Mouse (Mus musculus): ENCODE data around the gene Nrf1. TPM values are rescaled to one million over a fixed set of nuclear protein-coding genes. Genes with fewer than 3 reads are reported as not detected.

The Nrf1 gene
- polyA plus RNA-seq, 1 experiment from 2014 or later = 17.3 TPM

DNA sequence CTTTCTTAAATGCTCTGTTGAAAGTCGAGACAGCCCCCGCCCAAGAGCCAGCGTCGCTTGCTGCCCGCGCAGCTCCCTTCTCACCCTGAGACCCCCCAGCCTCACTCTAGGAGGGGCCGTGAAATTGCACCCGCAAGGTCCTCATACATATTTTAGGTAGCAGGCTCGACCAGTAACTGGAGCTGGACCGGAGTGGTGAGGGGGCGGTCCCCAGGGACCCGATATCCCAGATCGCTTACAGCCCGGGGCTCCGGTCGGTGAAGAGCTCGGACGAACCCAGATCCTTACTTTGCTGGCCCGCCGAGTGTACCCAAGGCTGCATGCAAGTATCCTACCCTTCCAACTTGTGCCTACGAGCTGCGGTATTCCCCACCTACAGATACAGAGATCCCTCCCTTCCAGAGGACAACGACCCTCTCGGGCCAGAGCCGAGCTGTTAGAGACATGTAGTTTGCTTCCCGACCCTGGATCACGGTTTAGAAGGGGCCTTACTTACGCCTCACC is 128.2 kb downstream of the Nrf1 start:
- WGBS (ENCODE audit: insufficient replicate concordance) = 1% methylated on average over 28 of the region's 28 CpGs
- Histone ChIP-seq H3K4me1 (ENCODE audit: insufficient read depth) (peaks cover 36% of the 10 kb centered on the region), H3K4me3 (ENCODE audit: low read depth, low read length) (peak overlapping the region; percentile 20; the same call in 1 of the 2 replicates), H3K27ac (ENCODE audit: low read depth) (no peak overlapping the region), H3K27me3 (ENCODE audit: insufficient read depth, low read length) (peaks cover 100% of the 10 kb centered on the region), H3K9ac (replicated peaks) (no peak overlapping the region), H3K9me3 (ENCODE audit: low read length) (no peaks in the 10 kb centered on the region), H3K4me2 (ENCODE audit: low read depth, low read length) (peak overlapping the region; percentile 30), H3K36me3 (replicated peaks; ENCODE audit: insufficient read depth, low read length) (no peaks in the 10 kb centered on the region)
- no peak for TF ChIP-seq EP300 (IDR thresholded peaks at IDR 0.05; ENCODE audit: low read depth)
- TF ChIP-seq CTCF (IDR thresholded peaks at IDR 0.05; ENCODE audit: low read depth) = no peak
- ATAC-seq (no peak), DNase-seq (no peak)

- TF ChIP-seq CTCF (IDR thresholded peaks at IDR 0.05; ENCODE audit: low read depth) (no peak), EP300 (IDR thresholded peaks at IDR 0.05; ENCODE audit: low read depth) (no peak)
- Histone ChIP-seq H3K4me2 (ENCODE audit: low read depth, low read length) (no peak overlapping the region), H3K4me3 (ENCODE audit: low read depth, low read length) (0 out of 2 replicates have a peak overlapping the region, but pooled peaks have one; percentile 20), H3K27ac (ENCODE audit: low read depth) (no peak overlapping the region), H3K4me1 (ENCODE audit: insufficient read depth) (peaks cover 36% of the 10 kb centered on the region), H3K27me3 (ENCODE audit: insufficient read depth, low read length) (peaks cover 100% of the 10 kb centered on the region), H3K36me3 (replicated peaks; ENCODE audit: insufficient read depth, low read length) (no peaks in the 10 kb centered on the region), H3K9ac (replicated peaks) (no peak overlapping the region), H3K9me3 (ENCODE audit: low read length) (no peaks in the 10 kb centered on the region)
- no peak for ATAC-seq
- DNase-seq = no peak
- 2% methylated on average over 12 of the region's 12 CpGs for WGBS (ENCODE audit: insufficient replicate concordance)
Observed at GRCm38 (mm10) chr6:30176496-30176895, 128.7 kb downstream of the Nrf1 start.

DNA sequence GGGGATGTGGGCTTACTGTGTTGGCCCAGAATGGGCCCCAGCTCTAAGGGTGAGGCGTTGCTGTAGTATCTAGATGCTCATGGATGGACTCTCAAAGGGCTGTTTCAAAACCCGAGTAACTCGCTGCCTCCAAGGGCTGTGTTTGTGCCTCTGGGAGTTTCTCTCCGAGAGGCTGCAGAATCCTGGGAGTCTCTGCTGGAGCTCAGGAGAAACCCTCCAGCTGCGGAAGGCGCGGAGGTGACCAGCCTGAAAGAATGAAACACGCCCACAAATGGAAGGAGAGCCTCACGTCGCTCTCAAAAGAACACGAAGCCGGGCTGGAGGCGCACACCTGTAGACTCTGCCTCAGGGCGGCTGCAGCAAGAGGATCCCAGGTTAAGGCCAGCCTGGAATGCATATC is 129.5 kb downstream of the Nrf1 start:
- H3K4me3 ChIP-seq (ENCODE audit: low read depth, low read length) = no peak overlapping the region
- H3K4me1 ChIP-seq (ENCODE audit: insufficient read depth) = peaks cover 36% of the 10 kb centered on the region
- H3K9me3 ChIP-seq (ENCODE audit: low read length) = no peaks in the 10 kb centered on the region
- no peaks in the 10 kb centered on the region for H3K36me3 ChIP-seq (replicated peaks; ENCODE audit: insufficient read depth, low read length)
- H3K27me3 ChIP-seq (ENCODE audit: insufficient read depth, low read length) = peaks cover 99% of the 10 kb centered on the region
- H3K27ac ChIP-seq (ENCODE audit: low read depth) = no peak overlapping the region
- 5% methylated on average over 14 of the region's 14 CpGs for WGBS (ENCODE audit: insufficient replicate concordance)
- DNase-seq = no peak
- H3K9ac ChIP-seq (replicated peaks) = no peak overlapping the region
- TF ChIP-seq EP300 (IDR thresholded peaks at IDR 0.05; ENCODE audit: low read depth) = no peak
- no peak for TF ChIP-seq CTCF (IDR thresholded peaks at IDR 0.05; ENCODE audit: low read depth)
- no peak for ATAC-seq
- H3K4me2 ChIP-seq (ENCODE audit: low read depth, low read length) = no peak overlapping the region

DNA sequence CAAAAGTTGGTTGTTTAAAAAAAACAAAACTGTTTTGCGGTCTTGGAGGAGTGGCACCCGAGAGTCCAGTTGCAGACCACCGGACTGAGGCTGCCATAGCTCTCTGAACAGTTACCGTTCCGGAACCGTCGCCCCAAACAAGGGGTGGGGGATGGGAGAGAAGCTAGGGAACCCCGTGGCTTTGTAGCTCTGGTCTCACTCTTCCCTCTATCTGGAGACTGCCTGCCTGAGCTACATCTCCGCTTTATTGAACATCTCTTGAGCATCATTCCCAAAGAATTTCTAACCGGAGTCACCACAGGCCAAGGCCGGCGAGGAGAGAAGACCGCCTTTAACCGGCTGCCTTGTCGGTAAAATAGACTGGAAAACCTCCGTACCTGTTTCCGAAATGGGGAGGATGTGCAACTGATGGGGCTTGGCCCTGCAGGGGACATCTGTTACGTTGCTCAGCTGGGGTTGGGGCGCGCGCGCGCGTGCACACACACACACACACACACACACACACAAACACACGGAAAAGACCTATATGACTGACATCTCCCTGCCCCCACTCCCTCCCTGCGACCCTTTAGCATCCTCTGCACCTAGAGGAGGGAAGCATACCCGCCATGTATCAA is 130.3 kb downstream of the Nrf1 start:
- DNase-seq (no peak), ATAC-seq (no peak)
- Histone ChIP-seq H3K9me3 (ENCODE audit: low read length) (no peaks in the 10 kb centered on the region), H3K4me1 (ENCODE audit: insufficient read depth) (peaks cover 31% of the 10 kb centered on the region), H3K27me3 (ENCODE audit: insufficient read depth, low read length) (peaks cover 97% of the 10 kb centered on the region), H3K27ac (ENCODE audit: low read depth) (no peak overlapping the region), H3K4me2 (ENCODE audit: low read depth, low read length) (no peak overlapping the region), H3K4me3 (ENCODE audit: low read depth, low read length) (no peak overlapping the region), H3K9ac (replicated peaks) (no peak overlapping the region), H3K36me3 (replicated peaks; ENCODE audit: insufficient read depth, low read length) (no peaks in the 10 kb centered on the region)
- WGBS (ENCODE audit: insufficient replicate concordance) = 3% methylated on average over 27 of the region's 27 CpGs
- TF ChIP-seq EP300 (IDR thresholded peaks at IDR 0.05; ENCODE audit: low read depth) (no peak), CTCF (IDR thresholded peaks at IDR 0.05; ENCODE audit: low read depth) (no peak)

DNA sequence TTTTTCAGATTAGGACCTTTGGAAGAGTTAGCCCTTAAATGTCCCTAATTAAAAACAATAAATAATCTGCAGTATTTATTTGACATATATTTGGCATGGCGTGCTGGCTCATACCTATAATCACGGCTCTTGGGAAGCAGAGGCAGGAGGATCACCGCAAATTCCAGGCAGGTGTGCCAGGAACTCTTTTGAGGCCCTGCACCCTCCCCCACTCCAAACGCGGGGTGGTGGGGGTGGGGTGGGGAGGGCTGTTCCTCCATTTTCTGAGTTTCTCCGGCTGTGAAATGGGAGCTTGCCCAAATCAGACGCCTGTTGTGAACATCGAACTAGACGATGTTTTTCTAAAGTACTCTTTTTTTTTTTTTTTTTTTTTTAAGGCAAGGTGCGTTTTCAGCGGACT is 131.3 kb downstream of the Nrf1 start:
- ATAC-seq (no peak), DNase-seq (no peak)
- Histone ChIP-seq H3K4me1 (ENCODE audit: insufficient read depth) (peaks cover 22% of the 10 kb centered on the region), H3K9ac (replicated peaks) (no peak overlapping the region), H3K9me3 (ENCODE audit: low read length) (no peaks in the 10 kb centered on the region), H3K4me2 (ENCODE audit: low read depth, low read length) (no peak overlapping the region), H3K4me3 (ENCODE audit: low read depth, low read length) (no peak overlapping the region), H3K27me3 (ENCODE audit: insufficient read depth, low read length) (peaks cover 94% of the 10 kb centered on the region), H3K27ac (ENCODE audit: low read depth) (no peak overlapping the region), H3K36me3 (replicated peaks; ENCODE audit: insufficient read depth, low read length) (no peaks in the 10 kb centered on the region)
- WGBS (ENCODE audit: insufficient replicate concordance) = 15% methylated on average over 11 of the region's 11 CpGs
- no peak for TF ChIP-seq CTCF (IDR thresholded peaks at IDR 0.05; ENCODE audit: low read depth)

- no peak for TF ChIP-seq EP300 (IDR thresholded peaks at IDR 0.05; ENCODE audit: low read depth)
- no peak for TF ChIP-seq CTCF (IDR thresholded peaks at IDR 0.05; ENCODE audit: low read depth)
- 29% methylated on average over 2 of the region's 2 CpGs for WGBS (ENCODE audit: insufficient replicate concordance)
- no peaks in the 10 kb centered on the region for H3K9me3 ChIP-seq (ENCODE audit: low read length)
- H3K9ac ChIP-seq (replicated peaks) = no peak overlapping the region
- no peak for DNase-seq
- no peaks in the 10 kb centered on the region for H3K36me3 ChIP-seq (replicated peaks; ENCODE audit: insufficient read depth, low read length)
- H3K4me3 ChIP-seq (ENCODE audit: low read depth, low read length) = no peak overlapping the region
- H3K4me1 ChIP-seq (ENCODE audit: insufficient read depth) = peaks cover 16% of the 10 kb centered on the region
- no peak for ATAC-seq
- no peak overlapping the region for H3K27ac ChIP-seq (ENCODE audit: low read depth)
- H3K4me2 ChIP-seq (ENCODE audit: low read depth, low read length) = no peak overlapping the region
- peaks cover 86% of the 10 kb centered on the region for H3K27me3 ChIP-seq (ENCODE audit: insufficient read depth, low read length)
Observed at GRCm38 (mm10) chr6:30180321-30180720, 132.5 kb downstream of the Nrf1 start.
